Mouse (Mus musculus): ENCODE results near the gene Npcd. TPM values are rescaled to one million over a fixed set of nuclear protein-coding genes. Genes with fewer than 3 reads are reported as not detected.

The Npcd gene
- total and polyA plus RNA-seq, 3 experiments = not detected

DNA sequence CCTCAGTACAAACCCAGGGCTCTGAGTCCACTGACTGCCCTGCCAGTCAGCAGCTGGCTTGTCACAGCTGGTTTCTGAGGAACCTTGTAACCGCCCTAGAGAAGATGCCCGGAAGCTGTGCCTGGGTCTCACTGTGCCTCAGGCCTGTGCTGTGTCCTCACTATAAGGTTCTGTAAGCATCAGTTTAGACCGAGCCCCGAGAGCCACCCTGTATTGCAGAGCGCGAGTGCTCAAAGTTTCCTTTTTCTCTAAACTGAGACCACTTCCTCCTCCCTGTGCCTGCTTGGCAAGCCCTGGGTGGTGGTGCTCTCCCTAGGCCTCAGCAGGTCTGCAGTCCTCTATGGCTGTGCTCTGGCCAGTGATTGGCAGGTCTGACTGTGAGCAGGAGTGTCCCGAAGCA lies 84.9 kb downstream of the Npcd start:
- Histone ChIP-seq H3K4me3 (ENCODE audit: low read depth, low read length) (no peak overlapping the region), H3K9me3 (replicated peaks) (no peaks in the 10 kb centered on the region), H3K36me3 (replicated peaks) (no peaks in the 10 kb centered on the region), H3K27me3 (ENCODE audit: insufficient read depth, low read length) (peaks cover 46% of the 10 kb centered on the region), H3K4me1 (ENCODE audit: insufficient read depth, low read depth, low read length) (0 out of 2 replicates have a peak, but pooled peaks cover 9% of the 10 kb centered on the region)
- TF ChIP-seq GATA2 (IDR thresholded peaks at IDR 0.05; ENCODE audit: borderline replicate concordance, low read depth, low read length) = no peak
- TF ChIP-seq CTCF (IDR thresholded peaks at IDR 0.05; ENCODE audit: low read depth, low read length) = no peak
- no peak for TF ChIP-seq TAL1 (conservative IDR thresholded peaks at IDR 0.05; ENCODE audit: low read depth, low read length)
- TF ChIP-seq GATA1 (IDR thresholded peaks at IDR 0.05; ENCODE audit: borderline replicate concordance, low read length) = no peak
- no peak for TF ChIP-seq POLR2AphosphoS5 (IDR thresholded peaks at IDR 0.05; ENCODE audit: insufficient replicate concordance, low read depth, low read length)
- ATAC-seq (ENCODE audit: extremely low read depth, insufficient number of reproducible peaks, low FRiP score, poor library complexity, severe bottlenecking) (no peak), DNase-seq (ENCODE audit: low spot score) (no peak)

DNA sequence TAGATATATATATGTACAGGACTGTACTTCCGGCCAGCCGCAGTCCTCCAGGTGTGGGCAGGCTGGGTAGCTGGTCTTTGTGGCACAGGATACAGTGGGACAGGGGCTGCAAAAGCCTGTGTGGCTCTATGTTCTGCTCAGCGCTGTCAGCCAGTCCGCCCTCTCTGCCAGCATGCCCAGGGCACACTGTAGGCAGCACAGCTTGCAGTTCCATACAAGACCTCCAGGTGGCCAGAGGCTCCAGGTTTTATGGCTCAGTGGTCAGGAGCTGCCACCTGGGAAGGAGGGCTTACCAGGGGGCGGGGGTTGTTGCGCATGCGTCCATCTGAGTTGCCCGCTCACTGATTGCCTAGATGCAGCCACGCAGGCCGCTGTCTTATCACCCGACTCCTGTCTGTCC lies 86.0 kb downstream of the Npcd start:
- Histone ChIP-seq H3K9me3 (replicated peaks) (no peaks in the 10 kb centered on the region), H3K4me1 (ENCODE audit: insufficient read depth, low read depth, low read length) (peaks cover 9% of the 10 kb centered on the region), H3K36me3 (replicated peaks) (no peaks in the 10 kb centered on the region), H3K4me3 (ENCODE audit: low read depth, low read length) (no peak overlapping the region), H3K27me3 (ENCODE audit: insufficient read depth, low read length) (peaks cover 41% of the 10 kb centered on the region)
- no peak for ATAC-seq (ENCODE audit: extremely low read depth, insufficient number of reproducible peaks, low FRiP score, poor library complexity, severe bottlenecking)
- TF ChIP-seq TAL1 (conservative IDR thresholded peaks at IDR 0.05; ENCODE audit: low read depth, low read length) (no peak), GATA1 (IDR thresholded peaks at IDR 0.05; ENCODE audit: borderline replicate concordance, low read length) (no peak), CTCF (IDR thresholded peaks at IDR 0.05; ENCODE audit: low read depth, low read length) (peak; percentile 54)
- DNase-seq (ENCODE audit: low spot score) = no peak

DNA sequence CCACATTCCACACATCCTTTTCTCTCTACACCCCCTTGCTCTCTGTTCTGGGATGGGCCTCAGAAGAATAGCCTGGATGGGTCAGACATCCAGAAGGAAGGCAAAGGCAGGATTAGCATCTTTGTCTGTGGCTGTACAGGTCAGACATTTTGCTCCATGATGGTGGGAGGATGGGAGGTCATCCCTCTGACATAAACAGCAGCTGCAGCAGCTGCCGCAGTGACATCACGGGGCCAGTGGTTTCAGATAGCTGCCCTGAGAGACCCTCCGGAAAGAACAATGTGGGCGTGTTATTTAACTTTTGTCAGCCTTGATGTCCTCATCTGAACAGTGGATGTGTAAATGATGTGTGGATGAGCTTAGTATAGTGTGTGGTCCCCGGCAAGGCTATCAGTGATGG lies 88.2 kb downstream of the Npcd start:
- no peak overlapping the region for H3K4me3 ChIP-seq (ENCODE audit: low read depth, low read length)
- ATAC-seq (ENCODE audit: extremely low read depth, insufficient number of reproducible peaks, low FRiP score, poor library complexity, severe bottlenecking) = no peak

DNA sequence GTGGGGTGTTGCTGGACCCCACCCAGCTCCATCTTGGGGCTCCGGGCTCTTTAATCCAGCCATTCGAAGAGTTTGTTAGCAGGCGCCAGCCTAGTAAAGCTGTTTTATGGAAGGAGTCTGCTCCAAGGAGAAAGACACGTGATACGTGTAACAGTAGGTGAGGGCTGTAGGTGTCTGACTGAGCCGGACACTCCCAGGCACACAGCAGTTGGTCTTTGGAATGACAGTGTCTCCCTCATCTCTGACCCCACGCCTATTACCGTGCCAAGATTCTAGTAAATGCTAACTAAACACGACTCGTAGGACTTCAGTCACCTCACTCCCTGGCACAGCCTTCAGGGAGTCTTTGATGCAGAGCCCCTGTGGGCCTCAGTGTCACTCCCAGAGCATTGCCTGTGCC lies 88.7 kb downstream of the Npcd start:
- H3K36me3 ChIP-seq (replicated peaks) = peaks cover 2% of the 10 kb centered on the region
- H3K4me1 ChIP-seq (ENCODE audit: insufficient read depth, low read depth, low read length) = peaks cover 28% of the 10 kb centered on the region
- TF ChIP-seq CTCF (IDR thresholded peaks at IDR 0.05; ENCODE audit: low read depth, low read length) (no peak), POLR2AphosphoS5 (IDR thresholded peaks at IDR 0.05; ENCODE audit: insufficient replicate concordance, low read depth, low read length) (no peak), GATA2 (IDR thresholded peaks at IDR 0.05; ENCODE audit: borderline replicate concordance, low read depth, low read length) (no peak), GATA1 (IDR thresholded peaks at IDR 0.05; ENCODE audit: borderline replicate concordance, low read length) (no peak), TAL1 (conservative IDR thresholded peaks at IDR 0.05; ENCODE audit: low read depth, low read length) (no peak)
- no peaks in the 10 kb centered on the region for H3K9me3 ChIP-seq (replicated peaks)
- ATAC-seq (ENCODE audit: extremely low read depth, insufficient number of reproducible peaks, low FRiP score, poor library complexity, severe bottlenecking) = no peak
- H3K27me3 ChIP-seq (ENCODE audit: insufficient read depth, low read length) = peaks cover 31% of the 10 kb centered on the region
- DNase-seq (ENCODE audit: low spot score) = no peak
- H3K4me3 ChIP-seq (ENCODE audit: low read depth, low read length) = no peak overlapping the region

More for the DNA sequence above, 88.2 kb downstream of the Npcd start:
- Histone ChIP-seq H3K4me1 (ENCODE audit: insufficient read depth, low read depth, low read length) (peaks cover 22% of the 10 kb centered on the region), H3K9me3 (replicated peaks) (no peaks in the 10 kb centered on the region), H3K36me3 (replicated peaks) (no peaks in the 10 kb centered on the region), H3K27me3 (ENCODE audit: insufficient read depth, low read length) (peaks cover 32% of the 10 kb centered on the region)
- no peak for DNase-seq (ENCODE audit: low spot score)
- TF ChIP-seq POLR2AphosphoS5 (IDR thresholded peaks at IDR 0.05; ENCODE audit: insufficient replicate concordance, low read depth, low read length) = no peak
- TF ChIP-seq GATA2 (IDR thresholded peaks at IDR 0.05; ENCODE audit: borderline replicate concordance, low read depth, low read length) = no peak
- TF ChIP-seq TAL1 (conservative IDR thresholded peaks at IDR 0.05; ENCODE audit: low read depth, low read length) = no peak
- TF ChIP-seq GATA1 (IDR thresholded peaks at IDR 0.05; ENCODE audit: borderline replicate concordance, low read length) = no peak
- TF ChIP-seq CTCF (IDR thresholded peaks at IDR 0.05; ENCODE audit: low read depth, low read length) = no peak

DNA sequence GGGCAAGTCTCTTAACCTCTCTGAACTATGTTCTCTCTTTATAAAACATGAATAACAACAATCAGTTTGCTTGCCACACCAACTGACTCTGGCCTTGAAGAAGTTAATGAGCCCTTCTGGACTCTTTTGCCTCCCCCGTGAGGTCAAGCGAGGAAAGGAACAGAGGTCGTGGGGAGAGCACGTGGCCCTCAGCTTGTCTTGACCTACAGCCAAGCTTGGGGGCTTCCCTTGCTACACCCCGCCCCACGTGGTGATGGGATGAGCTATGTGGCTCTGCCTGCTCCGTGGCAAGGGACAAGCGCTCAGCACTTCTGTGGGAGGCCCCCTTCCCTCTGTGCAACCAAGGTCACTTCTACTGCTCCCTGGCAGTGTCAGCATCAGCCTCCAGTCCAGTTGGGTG lies 89.3 kb downstream of the Npcd start:
- Histone ChIP-seq H3K4me3 (ENCODE audit: low read depth, low read length) (no peak overlapping the region), H3K27me3 (ENCODE audit: insufficient read depth, low read length) (peaks cover 28% of the 10 kb centered on the region), H3K36me3 (replicated peaks) (peaks cover 6% of the 10 kb centered on the region), H3K4me1 (ENCODE audit: insufficient read depth, low read depth, low read length) (peaks cover 30% of the 10 kb centered on the region), H3K9me3 (replicated peaks) (no peaks in the 10 kb centered on the region)
- DNase-seq (ENCODE audit: low spot score) (no peak), ATAC-seq (ENCODE audit: extremely low read depth, insufficient number of reproducible peaks, low FRiP score, poor library complexity, severe bottlenecking) (no peak)
- no peak for TF ChIP-seq TAL1 (conservative IDR thresholded peaks at IDR 0.05; ENCODE audit: low read depth, low read length)

DNA sequence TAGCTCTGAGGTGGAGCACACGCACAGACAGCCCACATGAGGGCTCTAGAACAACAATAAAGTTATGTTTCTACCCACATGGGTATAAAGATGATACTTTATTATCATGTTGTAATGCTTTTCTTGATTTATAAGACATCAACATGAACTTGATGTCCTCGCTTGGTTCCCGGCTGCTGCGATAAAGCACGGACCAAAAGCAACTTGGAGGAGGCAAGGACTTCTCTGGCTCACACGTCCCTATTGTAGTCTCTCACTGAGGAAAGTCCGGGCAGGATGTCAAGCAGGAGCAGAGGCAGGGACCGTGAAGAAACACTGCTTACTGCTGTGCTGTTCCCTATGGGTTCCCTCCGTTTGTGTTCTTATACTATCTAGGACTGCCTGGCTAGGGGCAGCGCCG lies 90.0 kb downstream of the Npcd start:
- H3K9me3 ChIP-seq (replicated peaks) = no peaks in the 10 kb centered on the region
- ATAC-seq (ENCODE audit: extremely low read depth, insufficient number of reproducible peaks, low FRiP score, poor library complexity, severe bottlenecking) = no peak
- H3K4me3 ChIP-seq (ENCODE audit: low read depth, low read length) = no peak overlapping the region
- H3K27me3 ChIP-seq (ENCODE audit: insufficient read depth, low read length) = peaks cover 23% of the 10 kb centered on the region
- DNase-seq (ENCODE audit: low spot score) = no peak
- TF ChIP-seq GATA2 (IDR thresholded peaks at IDR 0.05; ENCODE audit: borderline replicate concordance, low read depth, low read length) (no peak), GATA1 (IDR thresholded peaks at IDR 0.05; ENCODE audit: borderline replicate concordance, low read length) (no peak), POLR2AphosphoS5 (IDR thresholded peaks at IDR 0.05; ENCODE audit: insufficient replicate concordance, low read depth, low read length) (no peak), TAL1 (conservative IDR thresholded peaks at IDR 0.05; ENCODE audit: low read depth, low read length) (no peak), CTCF (IDR thresholded peaks at IDR 0.05; ENCODE audit: low read depth, low read length) (no peak)
- peaks cover 13% of the 10 kb centered on the region for H3K36me3 ChIP-seq (replicated peaks)
- peaks cover 37% of the 10 kb centered on the region for H3K4me1 ChIP-seq (ENCODE audit: insufficient read depth, low read depth, low read length)

DNA sequence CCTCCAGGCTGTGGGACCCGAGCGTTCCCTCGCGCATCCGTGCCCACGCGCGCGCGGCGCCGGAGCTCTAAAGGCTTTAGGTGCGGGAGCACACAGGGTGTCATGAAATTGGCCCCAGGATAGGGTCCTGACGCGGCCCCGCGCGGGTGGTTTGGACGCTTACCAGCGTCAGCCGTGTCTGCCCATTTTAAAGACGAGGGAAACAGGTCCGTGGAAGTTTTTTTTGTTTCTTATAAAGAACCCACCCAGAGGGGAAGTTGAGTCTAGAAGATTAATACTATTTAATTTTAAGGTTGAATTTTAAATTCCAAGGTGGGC lies 91.4 kb downstream of the Npcd start:
- Histone ChIP-seq H3K4me3 (ENCODE audit: low read depth, low read length) (peak overlapping the region; percentile 87), H3K36me3 (replicated peaks) (peaks cover 27% of the 10 kb centered on the region), H3K9me3 (replicated peaks) (no peaks in the 10 kb centered on the region), H3K27me3 (ENCODE audit: insufficient read depth, low read length) (peaks cover 12% of the 10 kb centered on the region), H3K4me1 (ENCODE audit: insufficient read depth, low read depth, low read length) (peaks cover 39% of the 10 kb centered on the region)
- ATAC-seq (ENCODE audit: extremely low read depth, insufficient number of reproducible peaks, low FRiP score, poor library complexity, severe bottlenecking) (no peak), DNase-seq (ENCODE audit: low spot score) (no peak)
- no peak for TF ChIP-seq GATA2 (IDR thresholded peaks at IDR 0.05; ENCODE audit: borderline replicate concordance, low read depth, low read length)
- no peak for TF ChIP-seq POLR2AphosphoS5 (IDR thresholded peaks at IDR 0.05; ENCODE audit: insufficient replicate concordance, low read depth, low read length)
- no peak for TF ChIP-seq TAL1 (conservative IDR thresholded peaks at IDR 0.05; ENCODE audit: low read depth, low read length)
- no peak for TF ChIP-seq CTCF (IDR thresholded peaks at IDR 0.05; ENCODE audit: low read depth, low read length)
- no peak for TF ChIP-seq GATA1 (IDR thresholded peaks at IDR 0.05; ENCODE audit: borderline replicate concordance, low read length)

Data from G1E (cell line).